Mouse (Mus musculus) embryo, embryonic 10.5 days (tissue): ENCODE results near the gene Rfpl4.
"Not testable (repeated sequence)": the region's sequence is repeated elsewhere in the genome, so short reads cannot be mapped to it uniquely, and the experiment has no call there.

Source experiments
- DNase-seq: peaks from one replicate; pipeline ENCODE4 v3.0.0-alpha.2; 2015; ENCODE audit warnings: low spot score

Rfpl4 gene

DNA sequence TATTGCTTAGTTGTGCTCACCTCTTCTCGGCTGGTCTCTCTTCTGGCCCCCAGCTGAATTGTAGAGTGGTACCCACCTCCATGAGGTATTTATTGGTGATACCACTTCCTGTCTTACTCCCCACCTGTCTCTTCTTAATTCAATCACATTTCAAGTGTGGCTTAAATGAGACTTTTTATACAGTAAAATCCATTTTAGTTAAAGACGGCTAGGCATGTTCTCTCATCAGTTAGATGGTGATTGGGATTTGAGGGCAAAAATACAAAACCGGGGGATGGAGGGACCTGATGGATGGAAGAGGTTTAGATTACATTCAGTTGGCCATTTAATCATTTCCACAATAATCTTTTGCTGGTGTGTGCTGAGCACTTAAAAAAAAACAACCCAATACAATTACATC is at the start of gene Rfpl4:
Rfpl4 (minus strand) TSS at position 101 of the 400 bp plus-strand sequence.
- no peak for DNase-seq

DNA sequence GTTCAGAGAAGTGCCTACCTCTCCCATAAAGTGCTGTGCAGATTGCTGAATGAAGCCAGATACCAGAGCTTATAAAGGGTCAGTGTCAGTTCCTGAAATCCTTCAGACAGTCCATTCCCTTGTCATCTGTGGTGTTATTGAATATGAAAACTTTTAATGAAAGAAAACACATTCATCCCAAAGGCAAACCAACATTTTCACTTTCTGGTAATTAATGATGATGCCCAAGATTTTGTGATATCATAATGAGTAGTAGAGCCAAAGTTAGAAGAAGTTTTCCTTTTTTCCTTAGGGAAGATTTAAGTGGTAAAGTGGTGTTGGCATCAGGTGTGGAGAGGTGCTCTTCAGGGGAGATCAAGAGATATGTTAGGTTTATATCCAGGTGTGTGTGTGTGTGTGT is 32.8 kb upstream of the Rfpl4 start, which contains the start of gene Vmn1r55:
Vmn1r55 (minus strand) TSS at position 101 of the 400 bp plus-strand sequence.
- not testable (repeated sequence) for DNase-seq

DNA sequence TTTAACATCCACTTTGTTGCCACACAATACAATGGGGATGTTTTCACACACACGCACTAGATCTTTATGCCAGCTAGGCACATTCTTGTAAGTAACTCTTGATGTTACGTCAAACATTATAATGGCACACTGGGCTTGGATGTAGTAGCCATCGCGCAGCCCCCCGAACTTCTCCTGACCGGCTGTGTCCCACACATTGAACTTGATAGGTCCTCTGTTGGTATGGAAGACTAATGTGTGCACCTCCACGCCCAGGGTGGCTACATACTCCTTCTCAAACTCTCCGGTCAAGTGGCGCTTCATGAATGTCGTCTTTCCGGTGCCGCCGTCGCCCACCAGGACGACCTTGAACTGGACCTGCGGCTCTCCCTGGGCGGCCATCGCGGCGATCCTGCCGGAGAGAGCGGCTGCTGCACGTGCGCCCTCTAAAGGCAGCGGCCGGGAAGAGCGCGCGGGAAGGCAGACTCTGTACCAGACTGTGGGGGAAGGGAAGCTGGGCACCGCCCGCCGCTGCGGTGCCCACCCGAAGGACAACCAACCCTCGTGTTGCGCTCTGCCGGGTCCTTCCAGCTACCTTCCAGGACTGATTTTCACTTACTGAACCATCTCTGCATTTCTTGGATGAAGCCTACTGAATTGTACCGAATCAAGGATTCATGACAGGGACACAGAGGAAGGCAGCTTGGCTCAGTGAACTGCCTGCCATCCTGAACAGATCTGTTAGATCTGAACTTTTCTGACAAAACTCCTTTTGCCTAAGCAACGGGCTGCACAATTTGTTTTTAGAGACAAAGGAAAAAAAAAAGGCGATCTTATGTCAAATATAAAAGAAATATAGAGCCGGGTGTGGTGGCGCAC is 9.0 kb upstream of the Rfpl4 start, which contains the start of gene Rasl2-9:
Rasl2-9 (minus strand) TSS at position 402 of the 858 bp plus-strand sequence.
- DNase-seq: peak; percentile 76

DNA sequence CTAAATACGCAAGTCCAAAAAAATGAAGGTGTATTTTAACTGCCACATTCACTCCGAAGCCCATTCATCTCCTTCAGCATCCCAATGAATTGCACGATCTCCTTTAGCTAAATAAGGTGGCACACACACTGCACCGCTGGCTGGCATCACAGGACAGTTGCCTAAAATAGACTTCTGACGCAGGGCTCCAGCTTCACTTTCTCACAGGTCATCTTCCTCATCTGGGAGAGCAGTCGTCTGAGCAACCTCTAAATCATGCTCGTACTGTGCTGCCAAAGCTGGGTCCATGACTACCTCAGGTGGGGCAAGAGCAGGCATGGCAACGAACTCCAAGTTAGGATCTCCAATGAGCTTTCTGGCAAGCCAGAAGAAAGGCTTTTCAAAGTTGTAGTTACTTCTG is 8.3 kb upstream of the Rfpl4 start:
- no peak for DNase-seq

DNA sequence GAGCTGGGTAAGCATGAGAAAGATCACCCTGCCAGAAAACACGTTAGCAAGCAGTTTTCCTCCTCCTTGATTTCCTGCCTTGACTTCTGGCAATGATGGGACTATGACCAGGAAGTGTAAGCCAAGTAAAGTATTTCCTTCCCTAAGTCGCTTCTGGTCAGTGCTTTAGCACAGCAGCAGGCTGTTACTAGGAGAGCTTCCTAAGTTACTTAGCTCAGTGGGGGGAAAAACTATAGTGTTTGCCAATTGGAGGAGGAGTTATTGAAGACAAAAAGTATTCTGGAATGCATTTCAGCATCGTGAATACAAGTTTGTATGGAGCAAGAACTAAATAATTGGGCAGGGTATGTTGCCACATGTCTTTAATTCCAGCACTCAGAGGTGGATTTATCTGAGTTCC is 4.0 kb downstream of the Rfpl4 start:
- no peak for DNase-seq

DNA sequence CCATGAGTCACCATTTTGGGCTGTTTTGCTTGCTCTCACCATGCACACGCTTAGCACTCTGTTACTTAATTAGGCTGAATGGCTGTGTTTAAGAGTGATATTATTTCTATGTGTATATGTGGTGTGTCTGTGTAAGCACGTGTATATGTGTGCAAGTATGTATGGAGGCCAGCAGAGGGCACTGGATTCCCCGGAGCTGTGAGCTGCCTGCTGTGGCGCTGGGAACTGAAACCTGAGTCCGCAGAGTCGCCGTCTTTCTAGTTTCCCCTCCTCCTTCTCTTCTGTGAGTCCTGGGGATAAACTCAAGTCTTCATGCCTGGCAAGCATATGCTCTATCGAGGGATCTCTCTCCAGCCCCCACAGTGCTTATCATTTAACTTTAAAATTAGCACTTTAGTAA is 7.4 kb downstream of the Rfpl4 start:
- no peak for DNase-seq

DNA sequence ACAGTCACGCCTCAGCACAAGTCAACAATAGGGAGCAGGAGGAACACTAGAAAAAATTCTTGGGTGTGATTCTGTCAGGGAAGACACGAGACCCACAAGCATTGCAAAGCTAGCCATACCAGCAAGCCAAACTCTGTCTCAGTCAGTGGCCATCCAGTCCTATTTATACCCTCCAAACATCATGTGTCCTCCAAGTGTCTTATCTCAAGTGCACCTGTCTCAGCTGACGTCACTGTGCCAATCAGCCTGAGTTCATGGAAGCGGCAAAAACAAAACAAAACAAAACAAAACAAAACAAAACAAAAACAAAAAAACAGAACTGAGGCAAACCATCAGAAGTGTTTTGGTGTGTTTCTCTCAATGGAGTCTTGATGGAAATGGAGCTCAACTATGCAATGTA is 8.5 kb downstream of the Rfpl4 start:
- no peak for DNase-seq

DNA sequence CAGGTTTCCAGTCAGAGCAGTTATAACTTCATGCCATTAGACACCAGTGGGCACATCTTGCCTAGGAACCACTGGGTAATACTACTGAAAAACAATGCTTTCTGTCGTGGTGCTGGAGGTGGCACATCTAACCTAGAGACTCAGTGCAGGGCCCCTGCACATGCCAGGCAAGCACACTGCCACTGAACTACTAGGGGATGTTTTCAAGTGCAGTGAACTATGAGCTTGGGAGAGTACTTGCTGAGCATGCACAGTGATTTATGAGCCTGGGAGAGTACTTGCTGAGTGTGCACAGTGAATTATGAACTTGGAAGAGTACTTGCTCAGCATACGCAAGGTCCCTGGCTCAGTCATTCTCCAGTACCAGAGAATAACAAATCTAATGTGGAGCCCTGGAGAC is 14.2 kb downstream of the Rfpl4 start:
- no peak for DNase-seq

DNA sequence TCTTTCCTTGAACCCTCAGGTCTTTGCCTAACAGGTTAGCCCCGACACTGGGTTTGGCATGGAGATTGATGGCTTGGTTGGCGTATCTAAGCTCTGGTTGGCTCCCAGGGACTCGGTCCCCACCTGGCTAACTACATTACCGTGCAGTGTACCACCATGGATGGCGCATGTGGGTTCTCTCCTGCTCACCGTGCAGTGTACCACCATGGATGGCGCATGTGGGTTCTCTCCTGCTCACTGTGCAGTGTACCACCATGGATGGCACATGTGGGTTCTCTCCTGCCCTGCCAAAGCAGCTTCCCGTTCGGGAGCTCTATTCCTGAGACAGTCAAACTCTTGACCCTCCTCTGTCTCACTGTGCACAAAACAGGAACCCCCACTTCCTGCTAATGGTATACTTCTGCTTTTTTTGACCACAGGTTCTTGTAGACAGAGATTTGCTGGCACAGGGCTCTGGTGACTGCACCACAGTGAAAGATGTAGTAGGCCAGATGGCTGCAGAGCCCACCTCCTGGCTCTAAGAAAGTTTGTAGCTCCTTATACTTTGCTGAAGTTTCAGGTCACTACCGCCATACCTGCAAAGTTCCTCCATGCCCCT is 15.6 kb downstream of the Rfpl4 start:
- no peak for DNase-seq

DNA sequence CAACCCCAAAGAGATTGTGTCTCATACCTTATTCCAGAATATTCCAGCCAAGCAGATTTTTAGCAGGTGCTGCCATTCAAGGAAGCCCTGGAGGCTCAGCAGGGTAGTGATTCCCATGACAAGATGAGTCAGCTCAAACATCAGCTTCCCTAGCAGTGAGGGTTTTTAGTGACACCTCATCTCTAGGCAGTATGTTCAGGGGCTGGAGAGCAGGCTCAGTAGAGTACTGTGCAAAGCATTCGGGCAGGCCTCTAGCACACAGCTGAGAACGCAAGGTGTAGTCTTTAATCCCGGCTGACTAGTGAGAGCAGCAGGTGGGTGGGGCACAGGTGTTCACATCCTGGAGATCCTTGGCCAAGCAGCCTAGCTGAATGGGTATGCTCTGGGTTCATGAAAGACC is 17.0 kb downstream of the Rfpl4 start:
- no peak for DNase-seq

DNA sequence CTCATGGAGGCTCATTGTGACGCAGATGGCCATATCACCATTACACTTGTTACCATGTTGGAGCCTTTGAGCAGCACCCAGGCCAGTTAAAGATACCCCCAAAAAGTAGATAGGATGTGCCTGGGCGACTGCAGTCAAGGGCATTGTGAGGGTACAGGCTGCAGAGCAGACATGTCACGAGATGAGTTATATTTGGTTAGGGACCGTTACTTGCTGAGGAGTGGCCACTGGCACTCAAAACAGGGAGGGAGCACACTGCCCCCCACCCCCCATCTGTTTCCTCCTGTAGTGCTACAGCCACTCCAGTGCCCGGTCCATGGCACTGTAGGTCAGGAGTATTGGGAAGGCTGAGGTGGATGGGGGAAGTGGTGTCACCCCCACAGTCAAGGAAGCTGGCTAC is 18.0 kb downstream of the Rfpl4 start:
- DNase-seq: no peak

DNA sequence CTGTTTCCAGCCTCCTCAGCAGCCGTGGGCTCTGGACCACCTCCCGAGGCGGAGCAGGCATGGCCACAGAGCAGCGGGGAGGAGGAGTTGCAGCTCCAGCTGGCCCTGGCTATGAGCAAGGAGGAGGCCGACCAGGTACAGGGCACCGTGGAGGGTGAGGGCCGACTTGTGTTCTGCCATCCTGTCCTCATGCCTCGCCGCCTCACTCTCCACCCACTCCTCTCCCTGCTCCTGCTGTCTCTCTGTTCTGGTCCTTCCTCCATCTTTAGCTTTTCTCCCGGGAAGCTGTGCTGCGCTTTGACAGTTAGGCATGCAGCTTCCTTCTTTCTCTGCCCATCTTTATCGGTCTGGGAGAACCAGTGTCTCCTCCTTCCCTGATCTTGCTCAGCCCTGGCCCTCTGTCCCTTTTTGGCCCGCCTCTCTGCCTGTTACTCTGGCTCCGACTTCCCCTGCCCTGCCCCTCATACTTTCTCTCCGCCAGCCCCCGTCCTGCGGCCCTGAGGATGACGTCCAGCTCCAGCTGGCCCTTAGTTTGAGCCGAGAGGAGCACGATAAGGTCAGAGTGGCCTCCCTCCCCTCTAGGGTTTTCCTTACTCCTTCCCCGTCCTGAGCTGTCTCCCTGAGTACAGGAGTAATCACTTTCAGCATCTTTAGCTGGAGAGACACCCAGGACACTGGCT is 23.8 kb downstream of the Rfpl4 start:
- no peak for DNase-seq

DNA sequence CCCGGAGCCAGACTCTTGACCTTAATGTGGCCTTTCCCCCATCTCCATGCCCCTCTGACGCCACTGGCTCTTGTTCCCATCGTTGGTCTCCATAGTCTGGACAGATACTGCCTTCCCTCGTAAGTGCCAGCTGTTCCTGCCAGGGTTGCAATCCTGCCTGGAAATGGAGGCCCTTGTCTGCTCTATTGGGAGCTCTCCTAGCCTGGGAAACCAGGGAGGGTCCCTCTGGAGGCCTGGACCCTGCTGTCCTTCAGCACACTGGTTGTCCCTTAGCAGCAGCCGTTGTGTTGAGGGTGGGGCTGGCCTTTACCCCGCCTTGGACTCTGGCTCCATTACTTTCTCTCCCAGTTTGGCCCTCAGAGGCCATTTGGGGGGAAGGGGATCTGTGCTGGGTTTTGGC is 24.4 kb downstream of the Rfpl4 start:
- DNase-seq: no peak

DNA sequence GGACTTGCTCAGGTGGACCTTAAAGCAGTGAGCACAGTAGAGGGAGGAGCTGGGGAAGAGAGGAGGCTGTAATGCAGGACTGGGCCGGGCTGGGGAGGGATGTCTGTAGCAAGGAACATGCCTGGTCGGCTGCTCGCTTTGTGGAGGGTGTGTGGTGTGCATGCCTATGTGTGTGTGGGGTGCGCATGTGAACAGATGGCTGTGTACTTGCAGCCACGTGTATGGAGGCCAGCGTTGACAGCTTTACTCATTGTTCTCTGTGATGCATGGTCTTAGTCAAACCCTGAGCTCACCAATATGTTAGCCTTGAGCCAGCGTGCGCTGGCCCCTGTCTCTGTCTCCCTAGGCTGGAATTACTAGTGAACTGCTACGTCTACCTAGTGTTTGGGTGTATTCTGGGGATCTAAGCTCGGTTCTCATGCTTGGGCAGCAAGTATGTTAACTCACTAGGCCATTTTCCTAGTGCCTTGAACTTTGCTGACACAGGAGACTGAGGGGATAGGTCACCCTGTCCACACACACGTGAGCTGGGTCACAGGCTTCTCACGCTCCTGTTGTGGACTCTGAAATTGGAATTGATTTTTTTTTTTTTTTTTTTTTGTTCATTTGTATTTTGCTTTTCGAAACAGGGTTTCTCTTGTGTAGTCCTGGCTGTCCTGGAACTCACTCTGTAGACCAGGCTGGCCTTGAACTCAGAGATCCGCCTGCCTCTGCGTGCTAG is 25.6 kb downstream of the Rfpl4 start:
- DNase-seq: no peak

DNA sequence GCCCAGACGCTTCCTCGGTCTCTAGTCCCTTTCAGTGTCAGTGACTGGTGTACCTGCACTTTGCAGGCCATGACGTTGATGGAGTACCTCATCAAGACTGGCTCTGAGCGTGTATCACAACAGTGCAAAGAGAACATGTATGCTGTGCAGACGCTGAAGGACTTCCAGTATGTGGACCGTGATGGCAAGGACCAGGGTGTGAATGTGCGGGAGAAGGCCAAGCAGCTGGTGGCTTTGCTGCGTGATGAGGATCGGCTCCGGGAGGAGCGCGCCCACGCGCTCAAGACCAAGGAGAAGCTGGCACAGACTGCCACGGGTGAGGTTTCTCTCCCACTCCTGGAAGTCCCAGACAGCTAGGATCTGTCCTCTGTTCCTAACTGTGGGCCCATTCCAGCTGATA is 26.9 kb downstream of the Rfpl4 start:
- DNase-seq: no peak

DNA sequence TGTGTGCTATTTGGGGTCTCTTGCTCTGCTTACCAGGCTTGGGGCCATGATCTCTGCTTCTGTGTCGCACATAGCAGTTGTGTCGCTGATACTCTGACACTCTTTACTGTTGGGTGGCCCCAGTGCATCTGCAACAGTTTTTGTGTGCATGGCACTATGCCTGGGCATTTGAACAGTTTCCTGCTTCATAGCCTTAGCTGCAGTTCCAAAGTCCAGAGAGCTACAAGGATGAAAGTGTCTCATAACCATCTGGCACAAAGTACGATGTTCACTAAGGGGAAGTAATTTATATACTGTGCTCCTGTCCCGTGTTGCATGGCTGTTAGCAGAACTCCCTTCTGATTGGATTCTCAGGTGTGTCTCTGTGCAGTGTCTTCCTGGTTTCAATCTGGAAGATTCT is 28.9 kb downstream of the Rfpl4 start:
- DNase-seq: no peak

DNA sequence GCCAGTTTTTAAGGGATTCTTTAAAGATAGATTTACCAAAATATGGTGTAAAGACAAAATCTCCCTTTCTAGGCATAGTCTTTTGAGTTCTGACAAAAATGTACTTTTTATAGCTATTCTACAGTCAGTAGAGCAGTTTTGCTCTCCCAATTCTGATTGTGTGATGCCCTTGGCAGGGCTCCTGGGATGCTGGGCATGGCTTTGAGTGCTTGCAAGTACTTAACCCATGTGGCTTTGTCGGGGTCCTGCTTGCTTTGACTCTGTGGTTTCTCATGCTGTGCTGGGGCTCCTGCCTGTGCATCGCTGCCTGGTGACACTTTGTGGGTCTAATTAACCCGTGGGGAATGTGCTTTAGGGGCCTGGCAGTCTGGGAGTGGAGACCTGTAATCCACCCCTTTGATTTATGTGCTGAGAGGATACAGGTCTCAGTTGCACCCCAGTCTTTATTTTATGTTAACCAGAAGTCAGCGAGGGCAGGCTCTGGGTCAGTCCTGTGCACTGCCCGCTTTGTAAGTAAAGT is 29.8 kb downstream of the Rfpl4 start:
- no peak for DNase-seq

DNA sequence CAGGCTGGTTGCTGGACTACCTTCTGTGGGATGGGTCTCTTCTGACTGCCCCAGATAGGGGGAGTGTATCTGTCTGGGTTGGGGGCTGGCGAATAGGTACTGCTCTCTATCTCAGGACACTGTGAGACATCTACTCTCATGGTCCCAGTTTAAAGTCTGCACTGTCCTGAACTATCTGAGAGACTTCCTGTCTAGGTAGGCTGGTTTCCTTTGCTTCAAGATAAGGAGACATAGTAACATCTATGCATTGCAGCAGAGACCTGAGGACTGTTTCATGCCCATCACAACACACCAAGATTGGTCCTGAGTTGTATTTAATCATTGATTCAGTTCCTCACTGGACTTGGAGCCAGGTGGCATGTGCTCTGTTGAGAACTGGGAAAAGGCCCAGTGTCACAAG is 31.2 kb downstream of the Rfpl4 start:
- DNase-seq: no peak

DNA sequence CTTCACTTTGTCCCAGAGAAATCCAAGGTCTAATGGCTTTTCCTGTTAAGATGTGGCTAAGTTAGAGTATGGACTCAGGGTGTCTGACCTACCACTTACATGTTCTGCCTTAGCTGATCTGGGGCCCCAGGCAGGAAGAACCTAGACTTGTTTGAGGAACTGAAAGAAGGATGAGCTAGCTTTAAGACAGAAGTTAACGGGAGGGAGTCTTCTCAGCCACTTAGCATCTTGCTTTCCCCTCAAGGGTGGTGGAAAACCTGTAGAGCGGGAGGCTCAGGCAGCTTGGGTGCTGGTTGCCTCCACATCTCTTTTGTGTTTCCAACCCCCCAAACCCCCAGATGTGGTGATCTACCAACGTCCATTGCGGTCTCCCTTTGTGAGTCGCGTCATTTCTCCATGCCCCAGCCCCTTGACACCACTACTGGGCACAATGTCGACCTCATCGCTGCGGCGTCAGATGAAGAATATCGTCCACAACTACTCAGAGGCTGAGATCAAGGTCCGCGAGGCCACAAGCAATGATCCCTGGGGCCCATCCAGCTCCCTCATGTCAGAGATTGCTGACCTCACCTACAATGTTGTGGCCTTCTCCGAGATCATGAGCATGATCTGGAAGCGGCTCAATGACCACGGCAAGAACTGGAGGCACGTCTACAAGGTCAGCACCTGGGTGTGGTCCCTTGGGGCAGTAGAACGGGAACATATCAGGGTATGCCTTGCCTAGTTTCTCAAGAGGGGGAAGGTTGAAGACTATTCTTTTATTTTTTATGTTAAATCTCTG is 33.2 kb downstream of the Rfpl4 start:
- DNase-seq: no peak

DNA sequence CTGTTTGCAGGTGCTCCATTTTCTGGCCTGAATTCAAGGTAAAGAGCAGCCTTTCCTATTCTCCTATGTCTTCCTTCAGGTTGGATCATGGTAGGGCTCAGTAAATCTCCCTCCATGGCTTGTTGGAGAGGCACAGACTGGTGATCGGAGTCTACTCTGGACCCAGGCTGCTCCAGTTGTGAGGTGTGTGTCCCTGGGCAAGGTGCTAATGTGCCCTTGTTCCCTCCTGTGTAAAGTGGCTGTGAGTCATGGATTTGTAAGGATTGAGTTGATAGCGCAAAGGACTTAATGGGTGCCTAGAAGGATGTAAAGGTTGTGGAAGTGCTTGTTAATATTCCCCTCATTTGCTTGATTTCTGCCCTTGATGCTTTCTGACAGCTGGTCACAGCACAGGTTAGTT is 34.8 kb downstream of the Rfpl4 start:
- no peak for DNase-seq

DNA sequence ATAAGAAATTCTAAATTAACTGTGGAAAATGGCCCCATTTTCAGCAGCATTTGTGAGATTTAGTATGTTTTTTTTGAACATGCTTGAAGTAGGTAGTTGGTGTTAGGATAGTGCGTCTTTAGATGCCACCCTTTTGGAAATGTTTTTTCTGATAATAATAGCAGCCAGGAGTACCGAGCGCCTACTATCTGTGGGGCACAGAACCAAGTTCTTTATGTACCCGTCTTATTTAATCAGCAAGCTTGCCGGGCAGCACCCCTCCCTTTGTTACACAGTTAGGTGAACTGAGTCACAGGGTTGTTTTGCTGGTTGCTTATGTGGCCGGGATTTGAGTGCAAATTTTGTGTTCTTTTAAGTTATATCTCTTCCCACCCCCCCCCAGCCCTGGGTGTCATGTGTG is 35.5 kb downstream of the Rfpl4 start:
- no peak for DNase-seq
